Mouse (Mus musculus) myocyte (in vitro differentiated cells): ENCODE measurements around the gene Eps8.

Experiments
- CEBPB ChIP-seq: IDR thresholded peaks from 2 replicates; pipeline ENCODE4 v1.6.1; 2011; ENCODE audit warnings: mild to moderate bottlenecking, moderate library complexity; ENCODE audit not compliant: poor library complexity, insufficient read depth, severe bottlenecking
- E2F4 ChIP-seq: IDR thresholded peaks from one replicate; pipeline ENCODE4 v1.6.1; 2011; ENCODE audit warnings: mild to moderate bottlenecking, control low read depth, moderate library complexity; ENCODE audit not compliant: insufficient read depth
- MAX ChIP-seq: IDR thresholded peaks from one replicate; pipeline ENCODE4 v1.6.1; 2011; ENCODE audit warnings: low read depth, mild to moderate bottlenecking, control low read depth
- MYOD1 ChIP-seq, 3 experiments: IDR thresholded peaks; one replicate each; pipeline ENCODE4 v1.6.1; 2011; ENCODE audit warnings: control low read depth in 2 of 3, low read depth in 2 of 3, mild to moderate bottlenecking in 2 of 3, moderate library complexity in 1 of 3; ENCODE audit not compliant: insufficient read length in 2 of 3, control insufficient read depth in 1 of 3
- MYOG ChIP-seq, 3 experiments: IDR thresholded peaks; one replicate each; pipeline ENCODE4 v1.6.1; 2011; ENCODE audit warnings: control low read depth in 2 of 3, low read depth in 2 of 3, mild to moderate bottlenecking in 2 of 3; ENCODE audit not compliant: insufficient read length in 2 of 3, control insufficient read depth in 1 of 3, insufficient read depth in 1 of 3
- POLR2A ChIP-seq: IDR thresholded peaks from one replicate; pipeline ENCODE4 v1.6.1; 2011; ENCODE audit warnings: low read depth, mild to moderate bottlenecking, control low read depth, moderate library complexity; ENCODE audit not compliant: insufficient read length
- POLR2AphosphoS2 ChIP-seq: IDR thresholded peaks from one replicate; pipeline ENCODE4 v1.6.1; 2011; ENCODE audit warnings: low read depth, control low read depth; ENCODE audit not compliant: insufficient read length
- TCF3 ChIP-seq: IDR thresholded peaks from one replicate; pipeline ENCODE4 v1.6.1; 2011; ENCODE audit warnings: low read depth, control low read depth; ENCODE audit not compliant: insufficient read length
- USF1 ChIP-seq: IDR thresholded peaks from one replicate; pipeline ENCODE4 v1.6.1; 2011; ENCODE audit warnings: low read depth, mild to moderate bottlenecking, control low read depth, moderate library complexity

GRCm38 (mm10) chr6:137437902-137438580, 216.6 kb downstream of the Eps8 start:
- TF ChIP-seq MYOG (IDR thresholded peaks at IDR 0.05; ENCODE audit: control insufficient read depth in 1 of 3, insufficient read depth in 1 of 3, insufficient read length in 2 of 3, low read depth in 2 of 3) (no peak), MAX (no peak), POLR2AphosphoS2 (no peak), POLR2A (no peak), MYOD1 (IDR thresholded peaks at IDR 0.05; ENCODE audit: control insufficient read depth in 1 of 3, insufficient read length in 2 of 3, low read depth in 2 of 3) (no peak), USF1 (no peak), E2F4 (no peak), CEBPB (no peak), TCF3 (no peak)
